Mouse (Mus musculus): ENCODE results near the gene Orc6.

Orc6 gene

DNA sequence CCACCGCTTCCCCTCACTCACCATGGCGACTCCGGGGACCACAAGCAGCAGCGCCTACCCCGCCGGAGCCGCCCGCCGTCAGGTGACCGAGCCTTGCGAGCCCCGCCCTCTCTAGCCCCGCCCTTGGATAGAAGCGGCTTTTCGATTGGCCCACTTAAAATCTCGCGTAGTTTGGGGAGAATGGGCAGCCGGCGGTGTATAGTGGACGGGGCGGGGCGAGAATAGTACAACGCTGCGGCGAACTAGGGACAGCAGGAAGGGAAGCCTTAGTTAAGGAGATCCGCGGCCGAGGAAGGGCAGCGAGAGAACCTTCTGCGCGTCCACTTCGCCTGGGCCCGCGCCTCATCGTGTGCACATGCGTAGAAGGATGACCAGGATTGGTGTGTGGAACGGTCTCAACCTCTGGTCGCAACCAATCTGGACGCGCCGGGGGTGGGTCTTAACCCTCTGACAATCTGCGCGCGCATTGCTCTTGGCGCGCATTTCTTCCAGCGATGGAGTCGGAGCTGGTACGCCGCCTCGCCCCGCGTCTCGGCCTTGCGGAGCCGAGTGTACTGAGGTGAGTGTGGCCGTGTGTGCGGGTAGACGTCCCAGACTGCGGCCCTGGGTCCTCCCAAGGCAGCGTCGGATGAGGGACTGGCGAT, at the start of gene Orc6, which contains the start of gene Vps35:
Gene Orc6 (plus strand): TSS at position 199 of the 644 bp plus-strand sequence.
Gene Vps35 (minus strand): TSS at position 369 of the 644 bp plus-strand sequence.
- DNase-seq (ENCODE audit: low spot score) = peak; percentile 98

DNA sequence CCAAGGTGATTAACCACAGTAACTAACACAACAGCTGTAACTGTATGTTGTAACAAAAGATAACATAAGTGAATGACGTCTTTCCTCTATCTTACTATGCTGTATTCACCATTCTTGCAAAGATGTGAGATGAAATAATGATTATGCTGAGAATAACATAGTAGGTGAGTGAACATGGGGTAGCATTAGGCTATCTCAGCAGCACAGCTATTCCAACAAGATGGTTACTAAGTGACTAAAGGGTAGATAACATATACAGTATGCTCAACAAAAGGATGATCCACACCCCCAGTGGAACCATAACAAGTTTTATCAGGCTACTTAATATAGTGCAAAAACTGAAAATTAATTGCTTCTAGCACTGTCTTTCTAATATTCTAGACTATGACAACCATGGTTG, 12.6 kb upstream of the Orc6 start:
- no peak for DNase-seq (ENCODE audit: low spot score)

DNA sequence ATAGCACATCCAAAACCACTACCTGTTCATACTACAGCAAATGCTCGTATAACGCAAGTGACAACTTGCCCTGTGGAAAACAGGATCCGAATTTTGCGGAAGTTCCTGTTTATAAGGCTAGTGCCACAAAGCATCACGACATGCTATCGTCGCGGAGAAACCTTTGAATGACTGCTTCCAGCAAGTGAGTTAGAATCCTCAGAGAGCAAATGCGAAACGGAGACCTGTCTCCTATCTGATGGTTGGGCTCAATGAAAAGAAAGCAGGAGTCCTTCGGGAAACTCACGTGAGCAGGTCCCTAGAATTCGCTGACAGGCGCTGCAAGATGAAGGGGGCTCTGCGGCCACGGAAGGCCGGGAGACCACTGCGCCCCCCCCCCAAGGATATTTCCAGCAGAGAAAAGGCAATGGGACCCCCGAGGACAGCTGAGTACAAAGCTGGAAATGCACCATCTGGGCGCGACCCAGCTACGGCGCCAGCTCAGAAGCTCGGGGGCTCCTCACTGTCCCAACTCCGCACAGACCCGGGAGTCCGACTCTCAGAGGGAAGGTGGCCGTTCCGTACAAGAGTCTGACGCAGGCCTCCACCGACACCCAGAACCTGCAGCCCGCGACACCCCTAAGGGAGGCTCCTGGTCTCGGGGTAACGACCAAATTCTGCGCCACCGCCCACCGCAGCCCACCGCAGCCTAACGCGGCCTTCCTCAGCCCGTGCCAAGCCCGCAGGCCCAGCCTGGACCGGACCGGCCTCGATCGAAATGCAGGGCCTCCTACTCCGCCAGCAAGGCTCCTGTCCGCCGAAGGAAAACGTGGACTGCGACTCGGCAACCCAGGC, 615 bp upstream of the Orc6 start:
- DNase-seq (ENCODE audit: low spot score) = no peak

DNA sequence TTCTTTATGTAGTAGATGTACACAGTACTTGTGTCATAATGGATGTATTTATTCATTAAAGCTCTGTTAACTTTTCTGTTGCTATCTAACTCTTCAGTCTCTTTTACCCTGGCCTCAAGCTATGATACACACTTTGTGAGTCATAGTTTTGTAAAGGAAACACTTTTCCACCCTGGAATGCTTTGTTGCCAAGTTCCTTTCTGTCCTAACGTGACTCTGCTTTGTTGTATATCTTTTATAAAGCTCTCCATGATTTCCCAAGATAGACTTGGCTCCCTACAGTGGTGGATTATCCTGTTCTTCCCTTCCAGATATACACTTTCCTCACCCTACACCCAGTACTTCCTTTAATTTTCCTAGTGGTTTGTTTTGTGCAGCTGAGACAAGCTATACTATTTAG, 2.5 kb downstream of the Orc6 start:
- DNase-seq (ENCODE audit: low spot score) = no peak

DNA sequence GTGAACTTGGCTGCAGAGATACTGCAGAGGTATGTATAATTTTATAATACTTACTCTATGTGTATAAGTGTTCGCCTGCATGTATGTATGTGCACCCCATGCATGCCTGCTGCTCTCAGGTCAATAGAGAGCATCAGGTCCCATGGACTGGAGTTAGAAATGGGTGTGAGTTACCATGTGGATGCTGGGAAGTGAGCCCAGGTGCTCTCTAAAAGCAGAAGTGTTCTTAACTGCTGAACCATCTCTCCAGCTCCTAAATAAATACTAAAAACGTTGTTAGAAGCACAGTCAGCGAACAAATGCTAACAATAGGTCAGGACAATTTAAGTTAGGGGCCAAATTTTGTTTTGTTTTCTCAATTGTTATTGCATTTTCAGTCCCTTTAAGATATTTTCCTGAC, 3.5 kb downstream of the Orc6 start:
- no peak for DNase-seq (ENCODE audit: low spot score)

DNA sequence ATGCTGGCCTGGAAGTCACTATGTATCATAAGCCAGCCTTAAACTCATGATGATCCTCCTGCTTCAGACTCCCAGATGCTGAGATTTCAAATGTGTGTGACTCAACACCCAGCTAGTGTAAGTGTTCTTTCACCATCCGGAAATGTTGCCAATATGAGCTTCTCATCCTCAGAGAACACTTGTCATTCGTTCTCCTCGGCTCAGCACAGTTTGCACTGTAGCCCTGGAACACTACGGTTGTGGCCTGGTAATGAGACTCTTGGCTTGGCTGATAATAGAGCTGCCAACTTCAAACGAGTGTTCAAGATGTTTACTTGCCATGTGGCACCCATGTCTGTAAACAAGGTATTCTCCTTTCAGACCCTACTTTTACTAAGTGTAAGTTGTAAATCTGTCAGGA, 4.1 kb downstream of the Orc6 start:
- no peak for DNase-seq (ENCODE audit: low spot score)

DNA sequence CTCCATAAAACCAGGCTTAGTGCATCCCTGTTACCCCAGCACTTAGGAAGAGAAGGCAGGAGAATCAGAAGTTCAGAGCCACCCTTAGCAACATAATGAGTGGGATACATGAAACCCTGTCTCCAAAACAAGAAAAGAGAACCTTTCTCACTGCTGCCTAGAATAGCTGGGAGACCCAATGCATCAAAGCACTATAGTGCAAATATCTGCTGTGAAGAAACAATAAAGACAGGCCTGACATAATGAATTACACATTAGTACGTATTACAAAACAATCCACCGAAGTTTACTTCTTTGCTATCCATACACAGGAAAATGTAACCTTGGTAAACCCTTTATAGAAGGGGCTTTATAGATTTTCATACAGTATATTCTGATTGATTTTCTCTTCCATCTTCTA, 9.1 kb downstream of the Orc6 start:
- DNase-seq (ENCODE audit: low spot score) = no peak

DNA sequence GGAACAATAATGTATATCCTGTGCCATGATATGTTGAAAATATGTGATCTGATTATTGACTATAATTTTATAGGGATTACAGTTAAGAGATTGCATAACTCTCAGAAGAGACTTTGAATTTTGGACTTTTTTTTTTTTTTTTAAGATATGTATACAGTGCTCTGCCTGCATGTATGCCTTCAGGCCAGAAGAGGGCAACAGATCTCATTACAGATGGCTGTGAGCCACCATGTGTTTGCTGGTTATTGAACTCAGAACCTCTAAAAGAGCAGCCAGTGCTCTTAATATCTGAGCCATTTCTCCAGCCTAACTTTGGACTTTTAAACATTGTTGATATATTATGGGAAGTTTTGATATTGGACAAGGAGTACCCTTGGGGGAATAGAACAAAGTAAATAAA, 12.3 kb downstream of the Orc6 start:
- DNase-seq (ENCODE audit: low spot score) = no peak

DNA sequence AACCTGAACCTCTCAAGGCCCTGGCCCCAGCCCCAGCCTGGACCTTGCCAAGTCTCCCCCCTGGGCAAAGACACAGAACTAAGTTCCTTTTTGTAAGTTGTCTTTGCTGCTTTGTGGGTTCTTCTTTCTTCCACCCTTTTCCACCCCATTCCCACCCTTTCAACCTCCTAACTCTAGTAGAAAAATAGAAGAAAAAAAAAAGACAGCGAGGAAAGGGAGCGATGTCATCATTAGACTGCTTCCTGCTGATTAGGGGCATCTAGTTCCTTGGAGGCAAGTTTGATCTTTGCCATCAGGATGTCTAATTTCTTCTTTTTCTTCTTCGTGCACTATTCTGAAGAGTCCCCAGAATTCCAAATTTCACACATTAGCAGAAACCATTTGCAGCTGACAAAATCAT, 13.6 kb downstream of the Orc6 start:
- DNase-seq (ENCODE audit: low spot score) = no peak

DNA sequence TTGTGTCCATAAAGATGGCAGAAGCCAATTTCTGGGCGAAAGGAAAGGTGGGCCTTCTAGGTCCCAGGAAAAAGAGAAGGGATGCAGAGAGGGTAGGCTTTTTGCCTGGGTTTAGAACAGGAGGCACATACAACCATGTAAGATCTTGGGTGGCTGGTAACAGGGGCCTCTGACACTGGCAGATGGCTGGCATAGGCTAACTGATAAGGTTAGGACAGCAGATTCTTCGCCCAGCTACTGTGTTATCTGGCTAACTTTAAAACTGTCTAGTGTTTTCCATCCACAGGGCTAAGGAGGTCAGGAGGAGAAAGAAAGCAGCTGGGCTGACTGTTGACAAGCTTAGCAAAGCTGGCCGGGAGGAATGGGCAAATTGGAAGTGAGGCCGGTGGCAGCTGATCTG, 19.1 kb downstream of the Orc6 start:
- DNase-seq (ENCODE audit: low spot score) = no peak

DNA sequence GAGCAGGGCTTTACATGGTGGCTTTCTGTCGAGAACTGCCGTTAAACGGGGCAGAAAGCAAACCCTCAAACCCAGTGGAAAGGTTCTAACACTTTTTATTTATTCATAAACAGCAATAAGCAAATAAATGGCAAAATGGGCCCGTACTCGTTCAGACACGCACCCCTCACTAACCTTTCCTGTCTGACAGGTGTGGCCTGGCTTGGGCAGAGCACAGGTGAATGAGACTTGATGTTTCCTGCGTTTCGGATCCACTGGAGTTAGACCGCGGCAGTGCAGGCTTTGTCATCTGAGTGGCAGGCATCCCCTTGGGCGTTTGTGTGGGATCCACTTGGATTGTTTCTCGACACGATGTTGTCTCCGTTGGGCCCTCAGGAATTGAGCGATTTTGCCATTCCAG, 22.5 kb downstream of the Orc6 start:
- no peak for DNase-seq (ENCODE audit: low spot score)

DNA sequence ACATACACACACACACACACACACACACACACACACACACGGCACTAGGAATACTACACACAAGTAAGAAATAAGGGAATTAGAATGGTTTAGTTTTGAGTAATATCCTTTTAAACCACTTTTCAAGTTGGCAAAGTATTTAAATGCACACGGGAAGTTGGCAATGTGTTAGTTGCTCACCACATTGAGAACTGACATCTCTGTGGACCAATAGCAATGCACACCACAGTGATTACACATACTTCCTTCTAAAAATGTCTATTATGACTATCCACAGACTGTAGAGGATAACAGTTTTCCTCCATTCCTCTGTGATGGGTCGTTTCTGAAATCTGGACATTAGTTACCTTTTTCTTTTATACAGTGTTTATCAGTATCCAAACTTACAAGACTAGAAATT, 23.7 kb downstream of the Orc6 start:
- DNase-seq (ENCODE audit: low spot score) = no peak

DNA sequence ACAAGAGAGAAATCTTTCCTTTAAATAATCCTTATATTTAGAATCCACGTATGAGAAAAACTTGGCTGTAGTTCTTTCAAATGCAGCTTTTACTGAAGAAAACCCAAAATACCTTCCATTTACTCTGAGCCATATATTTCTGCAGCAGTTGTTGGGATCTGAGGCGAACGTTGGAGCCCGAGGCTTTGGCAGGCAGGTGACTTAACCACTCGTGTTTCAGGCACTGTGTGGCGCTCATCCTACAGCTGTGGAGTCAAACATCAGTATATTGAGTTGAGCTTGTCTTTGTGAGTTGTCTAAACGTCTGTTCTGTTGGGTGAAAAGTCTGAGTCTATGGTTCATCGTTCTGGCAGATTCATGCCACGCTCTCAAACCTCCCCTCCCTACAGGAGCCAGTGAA, 27.6 kb downstream of the Orc6 start:
- DNase-seq (ENCODE audit: low spot score) = no peak

DNA sequence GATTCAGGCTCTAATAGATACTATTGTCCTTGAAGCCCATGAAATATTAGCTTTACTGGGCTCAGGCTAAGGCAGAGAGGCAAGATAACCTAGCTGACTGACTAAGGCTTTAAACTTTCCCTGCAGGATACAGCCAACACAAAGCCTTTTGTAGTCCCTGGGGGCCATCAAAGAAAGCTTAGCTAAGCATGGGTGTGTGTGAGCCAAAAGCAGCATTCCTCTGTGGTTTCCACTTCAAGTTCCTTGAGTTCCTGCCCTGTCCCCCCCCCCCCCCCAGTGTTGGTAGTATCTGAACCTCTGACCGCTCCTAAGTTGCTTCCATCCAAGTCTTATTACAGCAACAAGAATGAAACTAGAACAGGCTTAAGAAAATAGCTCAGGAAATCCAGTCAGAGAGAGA, 30.1 kb downstream of the Orc6 start:
- no peak for DNase-seq (ENCODE audit: low spot score)

DNA sequence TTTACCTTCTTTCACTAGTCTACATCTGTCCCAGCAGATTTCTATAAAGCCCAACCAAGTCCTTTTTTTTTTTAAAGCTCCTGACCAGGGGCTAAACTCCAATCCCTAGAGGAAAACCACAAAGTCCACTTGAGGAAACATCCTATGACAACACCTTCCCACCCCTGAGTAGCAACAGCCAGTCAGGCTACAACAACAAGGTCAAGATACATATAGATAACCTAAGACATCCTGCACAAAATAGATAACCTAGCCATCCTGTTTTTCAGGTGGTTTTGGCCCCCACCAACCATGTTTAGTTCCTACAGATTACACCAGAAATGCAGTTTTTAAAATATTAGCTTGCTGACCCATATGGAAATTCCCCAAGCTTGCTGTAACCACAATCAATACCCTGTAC, 35.7 kb downstream of the Orc6 start:
- no peak for DNase-seq (ENCODE audit: low spot score)

DNA sequence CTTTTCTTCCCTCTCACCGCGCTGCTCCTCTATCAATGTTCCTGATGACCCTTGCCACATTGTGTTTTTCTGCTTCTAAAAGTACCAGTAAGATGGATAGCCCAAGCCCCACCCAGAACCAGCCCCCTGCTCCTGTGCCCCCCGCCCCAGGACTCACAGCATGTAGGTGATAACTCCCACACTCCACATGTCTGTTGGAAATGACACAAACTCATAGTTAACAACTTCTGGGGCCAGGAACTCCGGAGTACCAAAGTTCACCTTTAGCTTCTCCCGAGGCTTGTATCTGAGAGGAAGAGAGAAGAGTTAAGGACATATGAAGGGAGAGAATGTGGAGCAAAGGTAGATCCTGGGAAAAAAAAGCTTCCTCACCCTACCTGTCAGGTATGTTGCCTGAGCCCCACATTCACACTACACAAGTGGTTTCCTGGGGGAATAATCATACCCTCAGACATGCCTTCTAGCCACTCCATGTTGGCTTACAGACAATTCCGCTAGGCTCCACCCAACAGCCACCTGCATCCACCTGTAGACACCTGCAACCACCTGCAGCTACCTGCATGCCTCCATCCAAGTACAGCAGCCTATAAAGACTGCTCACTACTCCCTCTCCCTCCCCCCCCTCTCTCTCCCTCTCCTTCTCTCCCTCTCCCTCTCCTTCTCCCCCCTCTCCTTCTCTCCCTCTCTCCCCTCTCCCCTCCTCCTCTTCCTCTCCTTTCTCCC, 36.9 kb downstream of the Orc6 start:
- no peak for DNase-seq (ENCODE audit: low spot score)

DNA sequence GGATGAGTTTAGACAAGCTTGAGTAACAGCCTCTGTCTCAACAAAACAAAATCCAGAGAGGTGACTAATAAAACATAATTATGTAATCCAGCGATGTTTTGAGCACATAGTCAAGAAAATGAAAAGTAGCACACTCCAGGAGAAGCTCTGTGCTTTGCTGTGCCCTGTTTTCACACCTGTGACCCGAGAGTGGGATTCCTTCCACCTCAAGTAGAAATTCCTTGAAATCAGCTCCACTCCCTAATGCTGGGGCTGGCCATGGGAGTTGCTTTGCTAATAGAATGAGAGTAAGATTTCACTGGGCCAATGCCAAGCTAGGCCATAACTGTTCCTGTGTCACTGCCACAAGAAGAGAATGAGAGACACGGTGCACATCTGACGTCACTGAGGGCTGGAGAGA, 38.2 kb downstream of the Orc6 start:
- no peak for DNase-seq (ENCODE audit: low spot score)

DNA sequence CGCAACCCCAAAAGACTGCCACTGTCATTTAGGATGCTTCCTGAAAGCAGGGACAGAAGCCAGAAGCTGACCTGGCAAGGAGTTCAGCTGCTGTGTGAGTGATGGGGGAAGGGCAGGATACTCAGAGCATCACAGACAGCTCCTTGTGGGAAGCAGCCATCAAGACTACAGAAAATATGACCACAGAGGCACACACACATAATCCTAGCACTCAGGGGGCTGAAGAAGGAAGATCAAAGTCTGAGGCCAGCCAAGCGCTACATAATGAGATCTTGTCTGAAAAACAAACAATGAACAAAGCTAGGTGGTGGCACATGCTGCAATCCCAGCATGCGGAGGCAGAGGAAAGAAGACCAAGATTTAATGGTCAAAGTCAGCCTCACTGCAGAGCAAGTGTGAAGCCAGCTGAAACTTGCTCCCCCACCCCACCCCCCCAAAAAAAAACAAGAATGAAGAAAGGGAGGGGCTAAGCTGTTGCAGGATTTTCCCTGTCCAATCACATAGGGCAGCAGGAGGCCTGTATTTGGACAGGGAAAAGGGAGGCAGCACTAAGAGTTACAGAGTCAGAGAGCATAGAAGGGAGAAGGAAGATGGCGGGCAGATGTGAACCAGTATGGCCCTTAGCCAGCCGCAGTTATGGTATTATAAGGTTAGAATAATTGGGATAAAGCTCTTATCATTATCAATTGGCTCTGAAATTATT, 40.6 kb downstream of the Orc6 start:
- no peak for DNase-seq (ENCODE audit: low spot score)

DNA sequence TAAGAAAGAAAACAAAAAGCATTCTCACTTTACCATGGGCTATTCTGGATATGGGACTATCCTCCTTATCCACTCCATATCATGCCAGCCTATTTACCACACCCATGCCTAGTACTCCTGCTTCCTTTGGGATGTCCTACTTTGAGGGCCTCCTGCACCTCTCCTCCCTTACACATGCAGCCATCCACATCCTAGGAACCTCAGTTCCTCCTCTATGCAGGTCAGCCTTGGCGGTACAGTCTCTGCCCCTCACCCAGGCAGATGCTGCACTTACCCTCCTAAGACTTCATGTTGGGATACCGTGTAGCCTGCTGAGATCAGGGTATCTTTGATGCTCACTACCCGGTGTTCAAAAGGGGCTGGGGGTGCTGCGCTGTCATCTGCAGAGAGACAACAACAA, 53.9 kb downstream of the Orc6 start:
- no peak for DNase-seq (ENCODE audit: low spot score)

Data from testis, postnatal 10 days (tissue).